Mouse (Mus musculus) right cerebral cortex, adult 2 months (tissue): ENCODE data around the gene Klhl32.

Source experiments
- DNase-seq, 2 experiments: peaks; one replicate each; pipeline ENCODE4 v3.0.0; 2021 to 2022; ENCODE audit warnings: low spot score in 2 of 2

Gene Klhl32

DNA sequence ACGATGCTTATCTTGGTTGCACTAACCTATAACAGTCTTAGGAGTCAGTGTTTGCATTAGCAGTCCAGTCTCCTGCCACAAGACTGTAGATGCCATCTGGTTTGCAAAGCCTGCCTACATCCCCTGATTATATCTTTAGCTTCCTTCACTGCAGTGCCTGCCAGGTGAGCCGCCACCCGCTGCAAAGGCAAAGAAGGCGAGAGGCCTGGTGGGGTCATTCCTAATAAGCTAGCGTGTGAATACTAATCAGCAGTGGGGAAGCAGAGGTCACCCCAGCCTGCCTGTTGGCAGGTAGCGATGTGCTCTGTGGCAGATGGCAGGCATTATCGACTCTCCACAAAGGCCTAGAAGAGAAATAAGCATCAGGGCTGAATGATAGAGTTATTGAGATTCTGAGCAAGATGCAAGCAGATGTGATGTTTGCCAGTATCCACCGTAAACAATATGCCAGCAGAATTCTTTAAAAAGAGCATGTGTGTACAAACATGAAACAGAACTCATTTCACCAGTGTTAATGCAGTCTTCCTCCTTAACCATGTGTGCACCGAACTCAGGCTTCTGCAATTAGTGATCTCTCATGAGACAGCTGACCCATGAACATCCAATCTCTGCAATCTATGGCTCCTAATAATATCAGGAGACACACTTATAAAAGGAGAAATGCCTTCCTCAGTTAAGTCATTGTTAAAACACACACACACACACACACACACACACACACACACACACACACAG is 219.6 kb downstream of the Klhl32 start:
- DNase-seq, result peak in 1 of 2 experiments; percentile 20

DNA sequence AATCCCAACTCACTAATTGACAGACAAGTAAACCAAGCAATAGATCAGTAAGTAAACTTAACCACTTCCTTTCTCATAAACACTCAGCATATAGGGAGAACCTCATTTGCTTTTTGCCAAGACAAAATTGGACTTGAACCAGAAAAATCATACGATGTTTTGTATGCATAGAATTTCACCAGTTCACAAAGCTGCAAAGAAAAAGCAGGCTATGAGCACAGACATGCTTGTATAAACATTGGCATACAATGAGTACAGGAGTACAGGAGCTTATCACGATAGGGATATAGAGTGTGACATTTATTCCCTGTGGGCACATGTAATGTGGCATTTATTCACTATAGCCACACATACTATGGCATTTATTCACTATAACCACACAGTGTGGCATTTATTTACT is 220.5 kb downstream of the Klhl32 start:
- no peak for DNase-seq

DNA sequence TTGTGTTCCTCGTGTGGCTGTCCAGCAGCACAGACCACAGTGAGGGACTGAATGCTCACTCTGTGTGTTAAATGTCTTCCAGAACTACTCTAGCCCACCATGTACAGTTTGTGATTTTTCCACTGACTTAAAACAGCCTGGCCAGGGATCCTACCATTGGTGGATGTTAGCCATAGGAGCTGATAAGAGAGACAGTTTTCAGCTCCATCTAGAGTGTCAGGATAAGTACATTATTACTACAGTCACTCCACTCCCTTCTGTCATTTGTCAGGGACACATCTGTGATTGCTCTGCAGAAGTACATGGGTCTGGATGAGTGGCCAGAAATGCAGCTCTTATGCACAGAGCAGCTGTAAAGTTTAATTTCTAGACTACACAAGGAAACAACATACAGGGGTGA is 223.1 kb downstream of the Klhl32 start:
- no peak for DNase-seq

DNA sequence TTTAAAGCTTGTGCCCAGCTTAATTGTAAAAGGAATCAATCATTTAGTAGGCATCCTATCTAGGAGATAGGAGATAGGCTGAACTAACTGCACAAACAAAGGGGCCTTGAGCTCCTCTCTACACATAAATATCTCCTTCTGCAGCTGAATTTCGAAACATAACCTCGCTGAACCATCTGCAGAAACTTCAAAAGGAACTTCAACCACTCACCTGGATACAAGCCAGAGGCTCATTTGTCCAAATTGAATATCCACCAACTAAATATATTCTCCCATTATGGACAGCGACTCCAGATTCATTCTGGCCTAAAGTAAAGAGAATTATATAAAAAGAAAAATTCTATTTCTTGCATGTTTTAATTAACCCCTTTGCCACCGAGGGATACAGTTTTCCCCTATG is 224.2 kb downstream of the Klhl32 start:
- DNase-seq, result no peak

DNA sequence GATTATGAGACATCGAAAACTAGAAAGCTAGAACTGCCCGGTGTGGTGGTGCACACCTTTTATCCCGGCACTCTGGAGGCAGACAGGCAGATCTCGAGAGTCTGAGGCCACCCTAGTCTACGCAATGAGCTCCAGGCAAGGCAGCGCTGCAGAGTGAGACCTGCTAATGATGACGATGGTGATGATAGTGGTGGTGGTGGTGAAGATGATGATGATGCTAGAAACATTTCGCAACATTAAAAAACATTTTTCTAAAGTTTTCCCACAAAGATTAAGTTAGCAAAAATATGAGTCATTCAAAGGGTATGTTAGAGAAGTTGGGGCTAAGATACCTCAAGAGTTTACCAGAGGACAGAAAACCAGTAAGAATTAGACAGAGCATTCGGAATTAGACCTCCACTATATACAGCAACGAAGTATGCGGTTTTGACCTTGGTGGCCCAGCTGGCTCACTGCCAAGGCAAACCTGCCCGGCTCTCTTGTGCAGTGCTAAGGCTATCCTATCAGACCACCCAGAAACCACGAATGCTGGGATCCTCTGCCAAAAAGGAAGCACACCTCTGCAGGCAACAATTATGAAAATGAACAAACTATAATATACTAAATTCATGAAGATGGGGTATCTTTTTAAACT is 224.9 kb downstream of the Klhl32 start:
- DNase-seq, result no peak

DNA sequence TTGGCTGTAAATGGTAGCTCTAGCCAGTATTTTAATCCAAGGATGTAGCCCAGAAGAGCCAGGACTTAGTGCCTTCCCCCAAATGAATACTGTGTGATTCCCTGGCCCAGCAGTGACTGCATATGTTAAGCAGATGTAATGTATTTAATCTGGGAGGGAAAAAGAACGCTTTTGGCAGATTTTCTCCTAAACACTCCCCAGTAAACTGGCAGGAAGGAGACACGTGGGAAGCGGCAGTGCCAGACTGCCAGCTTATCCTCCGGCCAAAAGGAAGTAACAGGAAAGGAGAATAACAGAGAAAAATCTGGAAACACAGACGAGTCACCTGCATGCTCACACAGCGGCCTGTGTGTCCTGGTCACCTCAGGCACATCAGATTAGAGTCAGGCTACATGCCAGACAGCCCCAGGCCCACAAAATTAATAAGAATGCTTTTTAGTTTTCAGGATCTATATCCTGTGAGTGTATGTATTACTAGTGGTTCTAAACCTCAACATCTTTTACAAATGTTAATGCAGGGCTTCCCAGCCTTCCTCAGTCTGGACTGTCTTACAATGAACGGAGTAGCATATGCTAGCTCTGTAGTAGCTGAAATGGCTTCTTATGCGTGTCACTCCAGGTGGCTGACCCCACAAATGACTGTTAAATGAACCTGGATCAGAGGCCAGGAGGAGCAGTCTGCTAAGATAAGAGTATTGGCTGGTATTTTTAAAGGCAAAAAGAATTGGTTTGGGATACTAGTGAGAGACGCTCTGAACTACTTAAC is 229.3 kb downstream of the Klhl32 start:
- DNase-seq, result peak; percentile 58 to 60

DNA sequence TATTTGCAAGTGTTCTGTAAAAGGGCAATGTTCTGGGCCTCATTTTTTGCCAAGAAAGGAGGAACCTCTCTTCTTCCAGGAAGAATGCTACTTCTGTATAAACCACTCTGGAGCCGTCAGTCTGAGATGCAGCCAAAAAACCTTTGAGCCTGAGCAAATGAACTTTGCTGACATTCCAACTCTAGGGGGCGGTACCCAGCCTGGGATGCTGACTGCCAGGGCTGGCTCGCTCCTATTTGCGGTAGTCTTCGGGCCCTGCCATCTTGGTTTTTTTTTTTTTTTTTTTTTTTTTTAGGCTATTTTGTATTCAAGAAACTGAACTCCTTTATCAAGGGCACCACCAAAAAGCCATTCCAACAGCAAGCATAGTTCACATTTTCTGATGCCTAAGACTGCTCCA is 230.5 kb downstream of the Klhl32 start:
- DNase-seq, result no peak

DNA sequence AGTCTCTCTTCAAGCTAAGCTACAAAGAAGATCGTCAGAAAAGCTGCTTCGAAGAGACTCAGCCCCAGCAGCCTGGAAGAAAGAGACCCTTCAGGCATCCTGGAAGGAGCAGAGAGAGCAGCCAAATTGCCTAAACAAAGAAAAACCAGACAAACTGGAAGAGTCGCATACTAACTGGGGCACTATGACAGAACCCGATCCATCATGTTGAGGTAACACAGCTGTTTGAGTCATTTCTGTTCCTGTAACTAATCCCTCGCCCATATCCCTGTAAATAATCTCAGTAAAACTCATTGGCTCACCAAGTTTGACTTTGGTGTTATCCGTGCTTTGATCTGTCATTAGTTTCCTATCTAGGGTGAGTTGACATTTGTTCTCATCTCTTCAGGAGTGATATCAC is 230.9 kb downstream of the Klhl32 start:
- no peak for DNase-seq

DNA sequence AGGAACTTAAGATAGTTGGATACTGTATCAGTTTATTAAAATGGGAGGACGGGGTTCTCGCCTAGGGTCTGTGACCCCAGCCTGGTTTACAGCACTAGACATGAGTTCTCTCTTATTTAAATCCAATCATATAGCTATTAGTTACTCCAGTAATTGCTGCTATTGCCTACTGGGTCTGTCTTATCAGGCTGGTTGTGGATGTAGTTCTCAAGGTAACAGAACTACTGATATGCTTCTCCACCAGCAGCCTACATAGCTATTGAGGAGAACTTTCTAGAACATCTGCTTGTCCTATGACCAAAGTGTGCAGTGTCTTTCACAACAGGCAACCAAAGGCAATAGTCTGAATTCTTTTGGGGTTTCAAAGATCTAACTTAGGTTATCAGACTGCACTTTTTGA is 241.4 kb downstream of the Klhl32 start:
- DNase-seq, result no peak

DNA sequence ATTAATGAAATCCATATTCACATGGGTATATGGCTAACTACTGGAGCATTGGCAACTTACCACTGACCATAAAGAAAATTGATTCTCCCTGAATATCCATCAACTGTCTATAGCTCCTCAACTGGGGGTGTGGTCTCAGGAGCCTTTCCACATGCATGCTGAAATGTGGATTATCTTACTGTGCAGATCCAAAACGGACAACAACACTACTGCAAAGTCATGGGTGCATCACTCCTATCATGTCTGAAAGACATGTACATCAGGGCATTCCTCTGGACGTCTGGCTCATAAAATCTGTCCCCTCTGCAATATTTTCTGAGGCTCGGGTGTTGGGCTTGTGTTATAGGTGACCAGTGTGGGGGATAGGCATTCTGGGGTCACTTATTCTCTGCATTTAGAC is 241.8 kb downstream of the Klhl32 start:
- no peak for DNase-seq

DNA sequence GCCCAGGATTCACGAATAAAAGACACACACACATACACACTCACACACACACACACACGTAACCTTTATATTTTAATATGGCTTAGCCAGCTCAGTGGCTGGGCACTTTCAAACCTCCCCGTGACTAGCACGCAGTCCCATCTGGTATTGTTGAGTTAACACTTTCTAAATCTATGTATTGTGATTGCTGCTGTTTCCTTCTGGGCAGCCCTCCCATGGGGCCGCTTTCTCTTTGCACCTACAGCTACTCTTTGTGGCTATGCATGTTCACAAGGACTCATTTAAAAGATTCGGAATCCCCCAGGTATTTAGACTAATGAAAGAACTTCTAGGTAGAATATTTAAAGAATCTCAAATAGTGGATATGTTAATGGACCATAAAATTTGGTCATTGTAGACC is 249.2 kb downstream of the Klhl32 start:
- DNase-seq, result no peak

DNA sequence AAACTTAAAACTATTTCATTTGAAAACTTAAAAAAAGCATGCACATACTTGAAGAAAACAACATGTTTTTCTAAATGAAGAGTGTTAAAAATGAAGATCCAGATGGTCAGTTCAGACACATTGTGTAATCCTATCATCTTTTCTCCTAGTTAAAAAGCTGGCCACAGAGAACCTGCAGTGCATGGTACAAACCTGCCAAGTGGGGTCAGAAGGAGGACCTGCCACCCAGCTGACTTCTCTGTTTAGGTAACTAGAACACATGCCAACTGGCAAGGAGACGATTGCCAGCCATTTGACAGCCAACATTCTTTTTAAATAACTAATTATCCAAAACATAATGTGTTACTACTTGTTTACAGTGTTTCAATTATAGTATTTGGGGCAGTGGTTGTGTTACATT is 252.3 kb downstream of the Klhl32 start:
- no peak for DNase-seq

DNA sequence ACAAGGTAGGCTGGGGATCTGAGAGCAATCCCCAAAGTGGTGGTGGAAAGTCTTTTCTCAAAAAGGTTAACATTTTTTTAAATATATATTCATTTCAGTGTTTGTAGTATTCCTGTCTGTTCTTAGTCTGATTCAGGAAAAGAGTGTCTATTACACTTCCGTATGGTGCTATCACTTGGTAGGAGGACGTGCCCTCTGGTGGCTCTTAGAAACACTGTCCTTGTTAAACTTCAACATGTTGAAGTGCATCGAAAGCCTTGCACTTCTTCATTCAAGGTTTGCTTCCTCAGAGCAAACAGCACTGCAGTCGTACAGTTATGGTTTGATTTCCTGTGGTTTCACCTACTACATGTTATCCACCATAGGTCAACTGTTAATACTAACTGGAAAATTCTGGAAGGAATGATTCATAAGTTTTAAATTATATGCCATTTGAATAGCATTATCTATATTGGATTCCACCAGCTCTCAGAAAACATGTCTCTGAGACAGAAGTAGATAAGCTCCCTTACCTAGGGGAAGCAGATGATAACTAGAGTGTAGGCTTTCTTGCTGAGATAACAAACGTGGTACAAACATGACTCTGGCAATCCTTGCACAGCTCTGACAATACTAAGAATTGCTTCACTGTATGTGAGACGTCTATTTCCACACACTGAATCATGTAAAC is 253.8 kb downstream of the Klhl32 start:
- DNase-seq, result no peak

DNA sequence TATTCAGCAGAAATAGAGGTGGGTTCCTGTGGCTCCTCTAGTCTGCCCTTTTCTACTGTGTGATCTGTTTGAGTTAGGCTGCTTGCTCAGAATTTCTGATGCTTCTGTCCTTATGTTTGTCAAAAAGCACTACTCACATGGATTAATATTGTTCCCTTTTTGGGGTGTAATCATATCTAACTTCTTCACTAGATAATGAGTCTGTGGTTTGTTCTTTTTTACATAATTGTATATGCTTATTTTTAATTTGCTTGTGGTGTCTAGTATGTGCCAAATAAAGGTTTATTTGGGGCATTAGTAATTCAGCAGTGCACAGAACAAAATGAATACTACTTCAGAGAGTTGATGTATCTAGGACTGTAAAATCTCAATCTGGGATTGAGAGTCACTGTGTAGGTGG is 256.1 kb downstream of the Klhl32 start:
- no peak for DNase-seq

DNA sequence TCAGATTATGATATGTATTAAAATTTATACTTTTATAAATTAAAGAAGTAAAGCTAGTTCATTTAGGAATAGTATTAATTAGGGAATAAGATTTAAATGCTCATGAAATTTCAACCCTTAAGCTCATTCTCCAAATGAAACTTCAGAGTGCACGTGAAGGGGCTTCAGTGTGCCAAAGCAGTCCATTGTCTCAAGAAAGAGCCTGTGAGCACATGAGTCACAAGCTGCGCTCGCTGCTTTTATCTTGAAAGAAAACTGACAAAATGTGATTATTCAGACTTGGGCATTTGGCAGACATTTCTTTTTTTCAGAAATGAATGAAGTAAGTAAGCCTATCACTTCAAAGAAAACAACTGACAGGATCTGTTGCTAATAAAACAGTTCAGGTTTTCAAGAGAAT is 266.9 kb downstream of the Klhl32 start:
- no peak for DNase-seq

DNA sequence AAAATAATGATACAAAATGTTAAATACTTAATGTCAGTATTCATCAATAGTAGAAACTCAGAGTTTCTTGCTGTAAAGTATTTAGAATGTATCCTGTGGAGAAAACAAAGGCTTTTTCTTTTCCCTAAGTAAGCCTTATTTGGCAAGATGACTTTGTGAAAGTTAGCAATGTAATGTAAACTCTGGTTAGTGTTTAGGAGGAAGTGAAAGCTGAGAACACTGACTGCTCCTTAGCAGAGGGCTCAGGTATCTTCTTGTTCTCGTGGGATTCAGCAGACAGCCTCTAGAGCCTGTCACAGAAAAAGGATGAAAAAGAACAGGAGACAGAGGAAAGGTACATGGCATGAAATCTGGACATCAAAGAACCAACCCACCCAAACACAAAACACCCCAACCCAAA is 268.6 kb downstream of the Klhl32 start:
- no peak for DNase-seq

DNA sequence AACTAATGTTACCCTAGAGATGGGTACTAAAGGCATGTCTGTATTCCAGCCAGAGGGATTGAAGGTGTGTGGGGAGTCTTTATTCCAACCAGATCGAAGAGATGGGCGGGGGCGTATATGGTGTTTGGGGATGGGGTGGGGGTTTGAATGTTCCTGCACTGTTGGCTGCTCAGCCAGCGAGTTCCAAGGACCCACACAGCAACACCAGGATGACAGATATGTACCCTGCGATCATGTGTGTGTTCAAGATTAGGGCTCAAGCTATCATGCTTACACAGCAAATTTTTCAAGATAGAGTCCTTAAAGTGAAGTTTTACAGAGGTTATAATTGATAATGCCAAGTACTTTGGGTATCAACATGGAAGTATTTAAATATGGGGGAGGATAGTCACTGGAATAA is 273.3 kb downstream of the Klhl32 start:
- DNase-seq, result no peak

DNA sequence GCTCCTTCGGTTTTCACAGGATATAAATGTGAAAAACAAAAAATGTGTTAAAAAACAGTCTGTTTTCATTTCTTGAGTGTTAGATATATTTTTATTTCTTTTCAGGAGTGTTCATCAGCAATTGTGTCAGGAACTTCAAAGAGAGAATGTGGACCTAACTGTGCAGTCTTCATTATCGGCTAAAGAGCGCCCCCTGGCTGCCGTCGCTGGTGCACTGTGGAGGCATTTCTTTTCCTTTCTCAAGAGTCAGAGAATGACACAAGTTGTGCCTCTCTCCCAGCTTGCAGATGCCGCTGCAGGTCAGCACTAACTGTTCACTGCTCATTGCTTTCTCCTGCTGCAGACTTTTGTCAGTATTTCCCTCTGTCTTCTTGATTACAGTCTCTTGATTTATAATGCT is 276.6 kb downstream of the Klhl32 start:
- peak; percentile 91 to 94 for DNase-seq

DNA sequence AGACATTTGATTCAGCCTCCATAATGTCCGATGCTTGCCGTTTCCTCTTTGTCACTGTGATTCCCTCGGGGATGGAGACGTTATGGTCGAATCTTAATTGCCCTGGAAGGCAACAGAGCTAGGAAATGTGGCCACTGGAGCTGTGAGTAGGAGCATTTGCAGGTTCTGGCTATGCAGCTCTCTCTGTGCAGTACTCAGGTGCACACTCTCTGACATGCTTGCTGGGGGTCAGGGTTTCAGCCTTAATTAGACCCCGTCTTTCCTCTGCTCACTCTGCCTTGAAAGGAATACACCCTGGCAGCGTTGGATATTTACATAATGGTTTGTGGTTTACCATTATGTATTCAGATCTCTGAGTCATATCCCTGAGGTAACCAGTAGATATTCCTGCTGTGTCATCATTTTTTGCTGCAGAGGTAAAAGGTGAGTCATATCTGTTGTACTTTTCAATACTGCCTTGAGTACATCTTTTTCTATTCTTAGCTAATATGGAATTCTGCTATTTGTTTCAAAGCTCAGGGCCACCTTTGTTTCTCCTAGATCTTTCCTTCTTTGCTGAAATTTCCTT is 281.9 kb downstream of the Klhl32 start:
- no peak for DNase-seq

DNA sequence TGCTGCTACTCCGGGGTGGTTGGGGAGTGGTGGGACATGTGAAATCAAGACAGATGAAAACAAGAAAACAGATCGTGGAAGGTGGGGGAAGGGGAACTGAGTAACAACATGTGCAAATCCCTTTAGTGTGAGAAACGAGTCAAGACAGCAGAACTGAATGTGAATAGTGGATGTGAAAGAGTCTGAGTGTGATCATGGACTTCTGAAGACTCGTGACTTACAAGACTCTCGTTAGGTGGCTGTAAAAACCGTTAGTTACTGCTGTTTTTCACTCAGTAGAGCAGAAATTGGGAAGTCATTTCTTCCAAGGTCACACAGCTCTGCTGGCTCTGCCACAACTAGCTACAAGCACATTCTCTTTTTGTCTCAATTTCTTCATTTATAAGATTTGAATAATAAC is 282.9 kb downstream of the Klhl32 start:
- DNase-seq, result no peak
